Mouse (Mus musculus): Measurements from ENCODE around the gene Gm13057.
"Not testable (repeated sequence)": the region's sequence is repeated elsewhere in the genome, so short reads cannot be mapped to it uniquely, and the experiment has no call there.

Gm13057 gene

DNA sequence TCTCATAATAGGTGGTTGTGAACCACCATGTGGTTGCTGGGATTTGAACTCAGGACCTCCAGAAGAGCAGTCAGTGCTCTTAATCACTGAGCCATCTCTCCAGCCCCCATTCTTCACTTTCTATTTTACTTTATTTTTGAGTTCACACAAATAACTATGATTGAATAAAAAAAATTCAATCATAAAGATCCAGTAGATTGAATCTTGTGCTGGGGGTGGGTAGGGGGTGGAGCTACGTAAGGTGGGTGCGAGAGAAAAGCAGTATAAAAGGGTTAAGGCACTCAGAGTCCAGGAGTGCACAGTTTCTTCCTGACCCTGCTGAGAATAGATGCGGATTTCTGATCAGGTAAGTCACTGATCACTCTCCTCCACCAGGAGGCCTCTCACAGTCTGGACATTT, at the start of gene Gm13057, which contains the start of gene BC080695:
TSS of gene Gm13057 (plus strand) at position 310 of the 400 bp plus-strand sequence.
TSS of gene BC080695 (plus strand) at position 301 of the 400 bp plus-strand sequence.
- not testable (repeated sequence) for DNase-seq (ENCODE audit: low read depth, low spot score)

DNA sequence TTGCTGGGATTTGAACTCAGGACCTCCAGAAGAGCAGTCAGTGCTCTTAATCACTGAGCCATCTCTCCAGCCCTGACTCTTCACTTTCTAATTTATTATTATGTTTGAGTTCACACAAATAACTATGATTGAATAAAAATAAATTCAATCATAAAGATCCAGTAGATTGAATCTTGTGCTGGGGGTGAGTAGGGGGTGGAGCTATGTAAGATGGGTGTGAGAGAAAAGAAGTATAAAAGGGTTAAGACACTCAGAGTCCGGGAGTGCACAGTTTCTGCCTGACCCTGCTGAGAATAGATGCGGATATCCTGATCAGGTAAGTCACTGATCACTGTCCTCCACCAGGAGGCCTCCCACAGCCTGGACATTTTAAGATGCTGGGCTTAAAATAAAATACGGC, 40.5 kb upstream of the Gm13057 start, which contains the start of gene Gm13043:
TSS of gene Gm13043 (plus strand) at position 301 of the 400 bp plus-strand sequence.
- no peak for DNase-seq (ENCODE audit: low read depth, low spot score)

DNA sequence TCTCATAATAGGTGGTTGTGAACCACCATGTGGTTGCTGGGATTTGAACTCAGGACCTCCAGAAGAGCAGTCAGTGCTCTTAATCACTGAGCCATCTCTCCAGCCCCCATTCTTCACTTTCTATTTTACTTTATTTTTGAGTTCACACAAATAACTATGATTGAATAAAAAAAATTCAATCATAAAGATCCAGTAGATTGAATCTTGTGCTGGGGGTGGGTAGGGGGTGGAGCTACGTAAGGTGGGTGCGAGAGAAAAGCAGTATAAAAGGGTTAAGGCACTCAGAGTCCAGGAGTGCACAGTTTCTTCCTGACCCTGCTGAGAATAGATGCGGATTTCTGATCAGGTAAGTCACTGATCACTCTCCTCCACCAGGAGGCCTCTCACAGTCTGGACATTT, 15.9 kb upstream of the Gm13057 start, which contains the start of gene Gm13040:
TSS of gene Gm13040 (plus strand) at position 301 of the 400 bp plus-strand sequence.
- not testable (repeated sequence) for DNase-seq (ENCODE audit: low read depth, low spot score)
